Mouse (Mus musculus) WW6 (cell line): ENCODE data around the gene Prss47.

ENCODE experiments used
- DNase-seq: peaks from one replicate; pipeline ENCODE4 v3.0.0-alpha.2; 2013; ENCODE audit warnings: low read depth, low spot score

Prss47 gene

GRCm38 (mm10) chr13:65052660-65053059 is at the start of gene Prss47:
Gene Prss47, minus strand, starts transcription at chr13:65052760.
- DNase-seq: no peak

DNA sequence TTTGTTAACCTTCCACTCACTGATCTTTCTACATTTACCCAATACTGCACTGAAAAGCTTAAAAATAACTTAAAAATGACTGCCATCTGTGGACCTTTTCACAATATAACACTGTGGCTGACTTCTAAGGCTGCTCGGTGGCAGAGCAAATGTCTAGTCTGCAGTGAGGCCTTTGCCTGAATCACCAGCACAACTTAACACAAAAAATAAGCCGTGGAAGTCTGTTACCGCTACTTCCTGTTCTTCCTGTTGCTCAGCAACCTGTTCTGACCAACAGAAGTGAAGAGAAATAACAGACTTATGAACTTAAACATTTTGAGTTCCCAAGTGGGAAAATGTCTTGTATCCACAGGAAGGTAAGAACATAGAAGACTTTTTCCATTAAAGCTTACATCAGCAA is 48.7 kb upstream of the Prss47 start:
- no peak for DNase-seq

GRCm38 (mm10) chr13:65100678-65101077 is 48.1 kb upstream of the Prss47 start:
- no peak for DNase-seq

GRCm38 (mm10) chr13:65097018-65097417 is 44.5 kb upstream of the Prss47 start:
- DNase-seq: no peak

DNA sequence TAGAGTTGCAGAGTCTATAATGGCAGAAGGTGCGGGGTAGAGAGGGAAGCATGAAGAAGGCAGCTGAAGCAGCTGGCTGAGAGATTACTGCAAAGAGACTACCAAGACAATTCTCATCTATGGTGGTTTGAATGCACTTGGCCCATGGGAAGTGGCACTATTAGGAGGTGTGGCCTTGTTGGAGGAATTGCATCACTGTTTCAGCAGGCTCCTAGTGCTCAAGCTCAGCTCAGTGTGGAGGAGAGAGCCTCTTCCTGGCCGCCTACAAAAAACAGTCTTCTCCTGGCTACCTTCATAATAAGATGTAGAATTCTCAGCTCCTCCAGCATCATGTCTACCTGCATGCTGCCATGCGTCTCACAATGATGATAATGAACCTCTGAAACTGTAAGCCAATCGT is 43.4 kb upstream of the Prss47 start:
- DNase-seq: no peak

- no peak for DNase-seq
Observed at GRCm38 (mm10) chr13:65069969-65070368, 17.4 kb upstream of the Prss47 start.

- no peak for DNase-seq
Observed at GRCm38 (mm10) chr13:65035057-65035456, 17.5 kb downstream of the Prss47 start.

GRCm38 (mm10) chr13:65032758-65033157 is 19.8 kb downstream of the Prss47 start, which contains the start of gene Spata31d1c:
Gene Spata31d1c, plus strand, starts transcription at chr13:65033058.
- no peak for DNase-seq

GRCm38 (mm10) chr13:65011052-65011738 is 41.4 kb downstream of the Prss47 start:
- DNase-seq: no peak

DNA sequence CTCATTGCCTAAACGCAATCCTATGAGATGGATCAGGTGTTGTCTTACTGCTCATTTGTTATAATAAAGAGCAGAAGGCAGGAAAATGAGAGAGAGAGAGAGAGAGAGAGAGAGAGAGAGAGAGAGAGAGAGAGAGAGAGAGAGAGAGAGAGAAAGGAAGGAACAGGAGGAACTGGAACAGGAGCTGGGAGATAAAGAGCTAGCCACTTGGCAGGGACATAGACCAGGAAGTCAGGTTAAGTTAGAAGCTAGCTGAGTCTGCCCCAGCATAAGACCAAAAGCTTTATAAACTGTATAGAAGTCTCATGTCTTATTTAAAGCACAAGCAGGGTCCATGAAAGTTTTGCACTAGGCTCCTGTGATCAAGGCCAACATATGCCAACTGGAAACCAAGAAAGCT is 44.6 kb downstream of the Prss47 start:
- DNase-seq: no peak

DNA sequence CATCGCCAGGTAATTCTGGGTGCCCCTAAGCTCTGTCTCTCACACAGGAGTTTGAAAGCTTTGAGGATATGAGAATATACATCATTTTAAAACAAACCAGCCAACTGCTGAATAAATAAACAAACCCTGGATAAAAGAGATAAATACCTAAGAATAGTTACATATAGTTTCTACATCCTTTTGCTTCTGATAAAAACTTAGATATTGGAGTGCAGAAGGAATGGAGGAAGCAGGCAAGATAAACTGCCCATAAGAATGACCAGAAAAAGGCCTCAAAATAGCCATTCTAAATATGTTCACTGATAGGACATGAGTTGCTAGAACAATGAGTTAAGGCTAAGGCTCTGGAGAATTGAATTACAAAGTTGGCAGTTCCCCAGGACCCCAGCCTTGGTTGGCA is 45.8 kb downstream of the Prss47 start:
- DNase-seq: no peak

DNA sequence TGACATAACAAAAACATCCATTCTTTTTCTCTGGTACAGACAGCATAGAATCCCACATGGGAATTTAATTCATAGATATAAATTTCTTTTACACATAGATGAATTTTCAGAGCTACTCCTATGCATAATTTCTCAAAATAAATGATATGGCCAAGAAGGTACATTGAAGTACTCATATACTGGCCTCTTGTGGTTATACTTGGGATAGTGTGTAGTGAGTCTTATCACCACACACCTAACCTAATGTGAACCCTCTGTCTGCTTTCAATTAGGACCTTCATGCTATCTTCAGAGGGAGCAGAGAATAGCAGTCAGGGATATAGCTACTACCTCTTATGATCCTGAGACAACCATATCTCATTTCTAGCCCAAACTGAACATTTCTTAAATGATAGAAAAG is 47.1 kb downstream of the Prss47 start:
- no peak for DNase-seq
